Mouse (Mus musculus) lung, postnatal 0 days (tissue): ENCODE data around the gene Scd1. TPM values are rescaled to one million over a fixed set of nuclear protein-coding genes. Genes with fewer than 3 reads are reported as not detected.
A peak's percentile ranks its signal among the peaks of the same experiment; 100 is the strongest.
"Not testable (repeated sequence)": the region's sequence is repeated elsewhere in the genome, so short reads cannot be mapped to it uniquely, and the experiment has no call there.

Source experiments
- ATAC-seq: fragments of 200-750 bp; cut with Nextera tagmentation; 2 replicates; pipeline ENCODE4 v1.8.0; 2017; ENCODE audit warnings: moderate library complexity
- DNase-seq: peaks from one replicate; pipeline ENCODE4 v3.0.0-alpha.2; 2016; ENCODE audit warnings: low spot score
- H3K27ac ChIP-seq: fragments of 300-500 bp; sonication (generic); 2 replicates; pipeline ENCODE4 v1.5.1; 2014; ENCODE audit warnings: antibody characterized with exemption, mild to moderate bottlenecking, low read length, mixed read lengths
- H3K27me3 ChIP-seq: fragments of 300-500 bp; sonication (generic); replicated peaks from 2 replicates; pipeline ENCODE4 v1.6.1; 2014; ENCODE audit warnings: low read length, mixed read lengths; ENCODE audit not compliant: insufficient read depth
- H3K36me3 ChIP-seq: fragments of 300-500 bp; sonication (generic); 2 replicates; pipeline ENCODE4 v1.6.1; 2014; ENCODE audit warnings: low read length, mixed read lengths; ENCODE audit not compliant: insufficient read depth
- H3K4me1 ChIP-seq: fragments of 300-500 bp; sonication (generic); 2 replicates; pipeline ENCODE4 v1.6.1; 2014; ENCODE audit warnings: antibody characterized with exemption, low read depth, low read length, mixed read lengths; ENCODE audit not compliant: insufficient read depth
- H3K4me2 ChIP-seq: fragments of 300-500 bp; sonication (generic); replicated peaks from 2 replicates; pipeline ENCODE4 v1.6.1; 2014; ENCODE audit warnings: low read depth, mild to moderate bottlenecking, low read length, moderate library complexity, mixed read lengths
- H3K4me3 ChIP-seq: fragments of 300-500 bp; sonication (generic); 2 replicates; pipeline ENCODE4 v1.5.1; 2014; ENCODE audit warnings: low read depth, low read length
- H3K9ac ChIP-seq: fragments of 300-500 bp; sonication (generic); replicated peaks from 2 replicates; pipeline ENCODE4 v1.6.1; 2014; ENCODE audit warnings: low read depth, mild to moderate bottlenecking
- H3K9me3 ChIP-seq: fragments of 300-500 bp; sonication (generic); 2 replicates; pipeline ENCODE4 v1.6.1; 2016; ENCODE audit warnings: low read length, mixed read lengths
- CTCF ChIP-seq: IDR thresholded peaks from 2 replicates; pipeline ENCODE4 v1.5.1; 2016; ENCODE audit warnings: antibody characterized with exemption, mild to moderate bottlenecking
- EP300 ChIP-seq: IDR thresholded peaks from 2 replicates; pipeline ENCODE4 v1.6.1; 2016; ENCODE audit warnings: antibody characterized with exemption, mild to moderate bottlenecking, control low read depth
- WGBS: fragments of 180-500 bp; shearing (Covaris S2); extraction: QIAGEN DNeasy Blood & Tissue Kit; methylation state at CpG from one replicate; pipeline ENCODE4 v1.1.7; 2014; 5-methylcytosine and 5-hydroxymethylcytosine counted together
- polyA plus RNA-seq: library from polyadenylated mRNA; unstranded; fragments of >200 nt; fragmentation: Nextera tagmentation; extraction: Ambion mirVana; gene quantifications from 2 replicates; pipeline ENCODE4 v1.2.1, GENCODE M21; 2015

Scd1 gene
- polyA plus RNA-seq, 1 experiment from 2014 or later = 41.6 TPM

DNA sequence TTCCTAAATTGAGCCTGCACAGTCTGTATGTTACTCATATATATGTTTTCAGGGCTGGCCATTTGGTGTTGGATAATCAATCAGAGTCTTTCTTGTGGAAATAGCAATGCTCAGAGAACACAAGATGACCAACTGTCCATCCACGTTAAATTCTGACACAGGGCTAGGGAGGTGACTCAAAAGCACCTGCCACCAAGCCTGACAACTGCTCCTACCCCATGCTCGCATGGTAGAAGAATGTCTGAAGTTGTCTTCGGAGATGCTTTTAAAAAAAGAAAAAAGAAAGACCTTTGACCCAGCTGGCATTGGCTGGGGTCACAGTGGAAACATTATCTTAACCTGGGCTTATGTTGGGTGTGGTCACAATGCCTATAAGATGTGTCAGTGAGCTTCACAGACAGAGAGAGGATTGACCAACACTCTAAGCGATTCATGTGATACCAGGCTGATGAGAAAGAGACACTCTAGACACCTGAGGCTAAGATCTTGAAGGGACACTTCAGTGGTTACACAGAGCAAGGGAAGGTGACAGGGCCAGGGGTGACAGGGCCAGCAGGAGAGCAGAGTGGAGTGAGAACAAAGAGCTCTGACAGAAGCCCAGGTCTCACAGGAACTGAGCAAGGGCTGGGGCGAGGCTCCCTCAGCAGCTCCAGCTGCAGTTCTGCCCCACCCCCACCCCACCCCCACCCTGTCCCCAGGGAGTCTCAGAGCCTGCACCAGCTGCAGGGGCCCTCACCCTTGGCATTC is 29.9 kb downstream of the Scd1 start:
- DNase-seq (no peak), ATAC-seq (peak; percentile 40)
- no peaks in the 10 kb centered on the region for H3K27me3 ChIP-seq
- no peak overlapping the region for H3K4me2 ChIP-seq
- TF ChIP-seq EP300 (no peak), CTCF (no peak)
- no peak overlapping the region for H3K4me3 ChIP-seq
- no peaks in the 10 kb centered on the region for H3K36me3 ChIP-seq
- H3K27ac ChIP-seq = no peak overlapping the region
- H3K9me3 ChIP-seq = no peaks in the 10 kb centered on the region
- no peaks in the 10 kb centered on the region; the same call in 1 of the 2 replicates for H3K4me1 ChIP-seq
- 44% methylated on average over 4 of the region's 5 CpGs for WGBS
- H3K9ac ChIP-seq = no peak overlapping the region

DNA sequence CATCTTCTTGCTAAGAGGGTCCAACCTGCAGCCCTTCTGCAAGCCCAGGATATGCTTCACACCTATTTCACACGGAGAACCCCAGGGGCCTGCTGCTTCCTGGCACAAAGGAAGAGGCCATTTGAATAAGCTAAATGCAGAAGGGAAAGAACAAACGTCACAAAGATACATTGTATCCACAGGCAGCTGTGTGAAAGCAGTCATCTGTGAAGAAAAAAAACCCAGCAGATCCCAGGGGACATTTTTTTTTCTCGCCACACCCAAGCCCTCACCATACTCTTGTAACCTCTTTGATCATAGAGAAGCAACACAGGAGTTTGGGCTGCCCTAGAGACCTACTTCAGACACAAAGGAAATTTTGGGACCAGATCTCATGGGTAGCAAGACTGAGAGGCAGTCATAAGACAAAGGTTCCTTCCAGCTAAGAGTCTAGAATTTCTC is 31.1 kb downstream of the Scd1 start:
- no peaks in the 10 kb centered on the region for H3K36me3 ChIP-seq
- no peak overlapping the region for H3K27ac ChIP-seq
- no peak for ATAC-seq
- no peak overlapping the region for H3K9ac ChIP-seq
- no peaks in the 10 kb centered on the region; the same call in 1 of the 2 replicates for H3K4me1 ChIP-seq
- no peak for DNase-seq
- no peak overlapping the region for H3K4me2 ChIP-seq
- H3K27me3 ChIP-seq = no peaks in the 10 kb centered on the region
- WGBS = 28% methylated on average over 3 of the region's 3 CpGs
- no peak for TF ChIP-seq CTCF
- TF ChIP-seq EP300 = no peak
- H3K4me3 ChIP-seq = no peak overlapping the region
- H3K9me3 ChIP-seq = no peaks in the 10 kb centered on the region

DNA sequence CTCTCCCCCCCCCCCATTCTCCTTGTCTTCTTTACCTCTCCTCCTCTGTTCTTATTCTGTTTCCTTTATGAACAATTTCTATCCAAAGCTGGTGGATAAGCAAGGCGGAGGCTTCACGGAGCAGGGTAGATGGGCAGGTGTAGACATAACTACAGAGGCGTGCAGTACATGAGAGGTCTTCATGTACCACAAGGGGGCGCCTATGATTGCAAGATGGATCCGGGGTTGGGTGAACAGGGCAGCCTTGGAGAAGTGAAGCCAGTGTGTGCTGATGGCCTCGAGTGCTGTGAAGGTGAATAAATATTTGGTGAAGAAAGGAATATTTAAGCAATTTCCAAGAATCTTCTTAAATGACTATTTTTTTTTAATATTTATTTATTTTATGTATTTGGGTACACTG is 34.7 kb downstream of the Scd1 start:
- ATAC-seq (peak; percentile 92), DNase-seq (peak; percentile 90)
- Histone ChIP-seq H3K27me3 (no peaks in the 10 kb centered on the region), H3K4me3 (no peak overlapping the region), H3K36me3 (no peaks in the 10 kb centered on the region), H3K9ac (no peak overlapping the region), H3K9me3 (no peaks in the 10 kb centered on the region), H3K27ac (no peak overlapping the region), H3K4me1 (no peaks in the 10 kb centered on the region), H3K4me2 (no peak overlapping the region)
- WGBS = 10% methylated on average over 6 of the region's 6 CpGs
- TF ChIP-seq CTCF = peak; percentile 92
- TF ChIP-seq EP300 = no peak

DNA sequence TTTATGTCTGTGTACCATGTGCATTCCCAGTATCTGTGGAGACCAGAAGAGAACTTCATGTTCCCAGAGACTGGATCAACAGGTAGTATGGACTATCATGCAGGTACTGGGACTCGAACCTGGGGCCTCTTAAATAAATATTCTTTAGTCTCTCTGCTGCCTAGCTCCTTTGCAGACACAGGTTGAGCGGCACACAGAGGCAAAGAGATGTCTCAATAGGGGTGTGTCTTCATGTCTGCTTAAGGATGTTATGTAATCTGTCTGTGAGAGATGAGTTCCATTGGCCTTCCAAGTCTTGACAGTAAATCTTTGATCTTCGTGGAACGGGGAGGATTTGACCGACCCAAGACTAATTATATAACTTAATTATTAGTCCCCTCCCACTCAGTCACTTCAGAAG is 37.4 kb downstream of the Scd1 start:
- TF ChIP-seq CTCF (no peak), EP300 (no peak)
- no peaks in the 10 kb centered on the region for H3K36me3 ChIP-seq
- no peaks in the 10 kb centered on the region for H3K4me1 ChIP-seq
- no peaks in the 10 kb centered on the region for H3K9me3 ChIP-seq
- no peak overlapping the region for H3K4me2 ChIP-seq
- H3K9ac ChIP-seq = no peak overlapping the region
- WGBS = 56% methylated on average over 5 of the region's 5 CpGs
- DNase-seq (peak; percentile 11), ATAC-seq (no peak)
- no peak overlapping the region for H3K27ac ChIP-seq
- no peak overlapping the region for H3K4me3 ChIP-seq
- no peaks in the 10 kb centered on the region for H3K27me3 ChIP-seq

DNA sequence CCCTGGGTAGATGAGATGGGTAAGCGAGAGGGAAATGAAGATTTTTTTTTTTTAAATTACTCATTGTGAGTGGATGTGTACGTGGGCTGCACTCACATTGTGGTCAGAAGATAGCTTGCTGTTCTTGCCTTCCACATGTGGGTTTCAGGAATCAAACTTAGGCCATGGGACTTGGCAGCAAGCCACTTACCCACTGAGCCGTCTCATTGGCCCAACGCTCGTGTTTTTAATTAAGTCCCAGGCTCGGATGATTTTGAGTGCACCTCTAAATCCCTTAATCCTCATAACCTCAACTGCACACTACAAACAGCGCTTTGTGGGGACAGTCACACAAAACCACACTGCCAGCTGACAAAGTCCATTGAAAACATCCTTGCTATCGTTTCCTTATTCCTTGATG is 38.3 kb downstream of the Scd1 start:
- no peaks in the 10 kb centered on the region for H3K4me1 ChIP-seq
- H3K4me3 ChIP-seq = no peak overlapping the region
- H3K36me3 ChIP-seq = no peaks in the 10 kb centered on the region
- H3K9ac ChIP-seq = no peak overlapping the region
- no peak for DNase-seq
- 73% methylated on average over 8 of the region's 8 CpGs for WGBS
- no peak overlapping the region for H3K27ac ChIP-seq
- H3K27me3 ChIP-seq = no peaks in the 10 kb centered on the region
- no peaks in the 10 kb centered on the region for H3K9me3 ChIP-seq
- no peak overlapping the region for H3K4me2 ChIP-seq
- TF ChIP-seq EP300 (no peak), CTCF (no peak)
- no peak for ATAC-seq

DNA sequence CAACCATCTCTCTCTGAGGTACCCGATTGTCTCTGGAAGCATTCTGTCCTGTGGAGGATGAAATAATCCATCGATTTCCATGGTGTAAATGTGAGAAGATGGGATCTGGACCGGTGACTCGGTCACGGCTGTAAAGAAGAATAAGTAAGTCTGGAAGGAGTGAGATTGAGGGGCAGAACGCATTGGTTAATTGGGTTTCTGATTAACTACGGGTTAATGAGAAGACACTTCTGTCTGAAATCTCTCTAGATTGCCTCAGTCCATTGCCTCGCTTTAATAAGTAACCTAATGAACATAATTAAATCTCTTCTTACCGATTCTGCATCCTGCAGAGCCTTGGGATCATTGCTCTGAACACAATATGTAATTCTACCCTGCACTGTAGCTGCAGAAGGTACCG is 40.6 kb downstream of the Scd1 start:
- H3K27me3 ChIP-seq, H3K9me3 ChIP-seq, H3K36me3 ChIP-seq, DNase-seq, H3K27ac ChIP-seq, ATAC-seq, H3K4me3 ChIP-seq, H3K4me1 ChIP-seq, H3K9ac ChIP-seq, H3K4me2 ChIP-seq: not testable (repeated sequence)
- WGBS = 89% methylated on average over 10 of the region's 10 CpGs

DNA sequence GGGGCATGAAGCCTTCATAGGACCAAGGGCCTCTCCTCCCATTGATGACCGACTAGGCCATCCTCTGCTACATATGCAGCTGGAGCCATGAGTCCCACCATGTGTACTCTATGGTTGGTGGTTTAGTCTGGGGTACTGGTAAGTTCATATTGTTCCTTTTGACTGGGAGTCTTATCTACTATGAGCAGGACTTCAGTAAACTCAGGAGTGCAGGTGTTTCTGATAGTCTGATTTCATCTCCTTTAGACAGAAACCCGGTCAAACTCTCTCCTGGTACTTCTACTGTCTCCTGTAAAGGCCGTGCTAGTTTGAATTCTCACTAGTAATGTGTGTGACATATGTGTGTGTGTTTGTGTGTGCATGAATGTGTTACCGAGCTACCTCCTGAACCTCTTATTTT is 41.9 kb downstream of the Scd1 start:
- Histone ChIP-seq H3K4me1 (no peaks in the 10 kb centered on the region), H3K4me2 (no peak overlapping the region), H3K4me3 (no peak overlapping the region), H3K27me3 (no peaks in the 10 kb centered on the region), H3K36me3 (no peaks in the 10 kb centered on the region), H3K27ac (no peak overlapping the region), H3K9ac (no peak overlapping the region), H3K9me3 (no peaks in the 10 kb centered on the region)
- ATAC-seq = no peak
- TF ChIP-seq CTCF (no peak), EP300 (no peak)
- no peak for DNase-seq
- 82% methylated on average over 4 of the region's 4 CpGs for WGBS
